Mouse (Mus musculus): ENCODE results near the gene Hoxc6. TPM values are rescaled to one million over a fixed set of nuclear protein-coding genes. Genes with fewer than 3 reads are reported as not detected.

The Hoxc6 gene
- polyA plus RNA-seq, 1 experiment from 2014 or later, result not detected

DNA sequence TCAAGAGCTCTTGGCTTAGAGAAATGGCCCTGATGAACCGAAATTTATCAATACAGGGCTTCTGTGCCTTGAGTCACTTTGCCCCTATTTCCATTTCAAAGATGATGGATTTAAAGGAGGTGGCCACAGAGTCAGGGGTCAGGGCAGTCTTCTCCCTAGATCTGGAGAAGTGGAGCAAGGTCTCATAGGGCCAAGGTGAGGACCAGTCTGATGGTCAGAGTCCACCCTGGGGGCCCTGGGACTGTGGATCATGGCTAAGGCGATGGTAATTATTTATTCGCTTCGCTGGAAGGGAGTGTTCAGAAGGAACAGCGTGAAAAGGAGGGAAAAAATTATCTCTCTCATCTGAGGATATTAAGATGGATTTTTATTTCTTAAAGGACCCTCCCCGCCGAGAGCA, 23.0 kb upstream of the Hoxc6 start:
- peaks cover 98% of the 10 kb centered on the region for H3K27me3 ChIP-seq (ENCODE audit: insufficient read depth, low read length)
- H3K9ac ChIP-seq (replicated peaks), result no peak overlapping the region
- 13% methylated on average over 7 of the region's 7 CpGs for WGBS (ENCODE audit: insufficient replicate concordance)
- no peak for DNase-seq
- no peak for TF ChIP-seq CTCF (IDR thresholded peaks at IDR 0.05; ENCODE audit: low read depth)
- ATAC-seq, result no peak
- no peak overlapping the region for H3K4me3 ChIP-seq (ENCODE audit: low read depth, low read length)
- no peaks in the 10 kb centered on the region for H3K9me3 ChIP-seq (ENCODE audit: low read length)
- no peak overlapping the region for H3K4me2 ChIP-seq (ENCODE audit: low read depth, low read length)
- no peak overlapping the region for H3K27ac ChIP-seq (ENCODE audit: low read depth)
- peaks cover 8% of the 10 kb centered on the region for H3K4me1 ChIP-seq (ENCODE audit: insufficient read depth)
- no peaks in the 10 kb centered on the region for H3K36me3 ChIP-seq (replicated peaks; ENCODE audit: insufficient read depth, low read length)

DNA sequence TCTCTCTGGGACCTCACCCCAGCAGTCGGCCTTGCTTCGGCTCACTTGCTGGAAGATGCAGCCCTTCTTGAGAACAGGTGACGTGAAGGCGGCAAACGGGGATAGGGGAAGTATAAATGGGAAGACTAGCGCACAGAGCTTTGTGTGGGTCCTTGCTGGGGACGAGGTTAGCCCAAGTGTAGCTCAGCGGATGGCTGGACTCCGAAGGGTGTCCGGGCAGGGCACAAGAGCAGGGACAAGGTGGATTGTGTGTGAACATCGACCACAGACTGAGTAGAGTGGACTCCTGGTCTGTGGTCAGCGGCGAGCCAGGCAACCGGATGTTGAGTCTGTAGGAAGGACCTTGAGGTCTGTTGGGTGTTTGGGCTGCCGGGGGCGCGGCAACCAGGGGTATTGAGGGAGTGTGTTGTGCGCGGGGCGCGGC, 22.4 kb upstream of the Hoxc6 start:
- H3K9ac ChIP-seq (replicated peaks), result no peak overlapping the region
- no peak for TF ChIP-seq CTCF (IDR thresholded peaks at IDR 0.05; ENCODE audit: low read depth)
- no peak for TF ChIP-seq EP300 (IDR thresholded peaks at IDR 0.05; ENCODE audit: low read depth)
- peaks cover 98% of the 10 kb centered on the region for H3K27me3 ChIP-seq (ENCODE audit: insufficient read depth, low read length)
- 2% methylated on average over 21 of the region's 21 CpGs for WGBS (ENCODE audit: insufficient replicate concordance)
- no peaks in the 10 kb centered on the region for H3K36me3 ChIP-seq (replicated peaks; ENCODE audit: insufficient read depth, low read length)
- ATAC-seq (no peak), DNase-seq (no peak)
- peaks cover 8% of the 10 kb centered on the region for H3K4me1 ChIP-seq (ENCODE audit: insufficient read depth)
- H3K4me2 ChIP-seq (ENCODE audit: low read depth, low read length), result no peak overlapping the region
- no peaks in the 10 kb centered on the region for H3K9me3 ChIP-seq (ENCODE audit: low read length)
- no peak overlapping the region for H3K4me3 ChIP-seq (ENCODE audit: low read depth, low read length)
- H3K27ac ChIP-seq (ENCODE audit: low read depth), result no peak overlapping the region

DNA sequence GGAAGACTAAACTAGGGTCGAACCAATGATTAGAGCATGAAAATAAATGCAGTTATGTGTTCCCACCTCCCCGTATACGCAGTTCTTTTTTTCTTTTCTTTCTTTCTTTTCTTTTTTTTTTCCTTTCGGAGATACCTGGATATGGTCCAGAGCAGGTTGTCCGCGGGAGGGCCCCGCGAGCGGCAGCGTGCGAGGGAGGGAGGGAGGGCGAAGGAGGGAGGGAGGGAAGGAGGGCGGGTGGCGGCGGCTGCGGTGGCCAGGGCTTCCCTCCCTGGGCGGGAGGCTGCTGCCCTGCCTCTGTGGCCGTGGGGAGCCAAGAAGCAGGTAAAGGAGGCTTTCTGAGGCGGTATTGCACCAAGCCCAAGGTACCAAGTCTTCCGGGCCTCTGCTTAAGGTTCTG, 21.9 kb upstream of the Hoxc6 start, which contains the start of gene Hoxc9:
TSS of gene Hoxc9 (plus strand) at position 269 of the 400 bp plus-strand sequence.
- peak within 1 kb of the TSS; percentile 39 for H3K4me3 ChIP-seq (ENCODE audit: low read depth, low read length)
- ATAC-seq (no peak), DNase-seq (no peak)
- H3K4me1 ChIP-seq (ENCODE audit: insufficient read depth), result peaks cover 8% of the 10 kb centered on the region
- H3K27ac ChIP-seq (ENCODE audit: low read depth), result no peak within 1 kb of the TSS
- WGBS (ENCODE audit: insufficient replicate concordance), result 1% methylated on average over 9 of the region's 20 CpGs
- peak within 1 kb of the TSS; percentile 52 for H3K4me2 ChIP-seq (ENCODE audit: low read depth, low read length)
- TF ChIP-seq CTCF (IDR thresholded peaks at IDR 0.05; ENCODE audit: low read depth) (no peak), EP300 (IDR thresholded peaks at IDR 0.05; ENCODE audit: low read depth) (no peak)
- H3K9me3 ChIP-seq (ENCODE audit: low read length), result no peaks in the 10 kb centered on the region
- peaks cover 98% of the 10 kb centered on the region for H3K27me3 ChIP-seq (ENCODE audit: insufficient read depth, low read length)
- no peaks in the 10 kb centered on the region for H3K36me3 ChIP-seq (replicated peaks; ENCODE audit: insufficient read depth, low read length)
- no peak within 1 kb of the TSS for H3K9ac ChIP-seq (replicated peaks)

DNA sequence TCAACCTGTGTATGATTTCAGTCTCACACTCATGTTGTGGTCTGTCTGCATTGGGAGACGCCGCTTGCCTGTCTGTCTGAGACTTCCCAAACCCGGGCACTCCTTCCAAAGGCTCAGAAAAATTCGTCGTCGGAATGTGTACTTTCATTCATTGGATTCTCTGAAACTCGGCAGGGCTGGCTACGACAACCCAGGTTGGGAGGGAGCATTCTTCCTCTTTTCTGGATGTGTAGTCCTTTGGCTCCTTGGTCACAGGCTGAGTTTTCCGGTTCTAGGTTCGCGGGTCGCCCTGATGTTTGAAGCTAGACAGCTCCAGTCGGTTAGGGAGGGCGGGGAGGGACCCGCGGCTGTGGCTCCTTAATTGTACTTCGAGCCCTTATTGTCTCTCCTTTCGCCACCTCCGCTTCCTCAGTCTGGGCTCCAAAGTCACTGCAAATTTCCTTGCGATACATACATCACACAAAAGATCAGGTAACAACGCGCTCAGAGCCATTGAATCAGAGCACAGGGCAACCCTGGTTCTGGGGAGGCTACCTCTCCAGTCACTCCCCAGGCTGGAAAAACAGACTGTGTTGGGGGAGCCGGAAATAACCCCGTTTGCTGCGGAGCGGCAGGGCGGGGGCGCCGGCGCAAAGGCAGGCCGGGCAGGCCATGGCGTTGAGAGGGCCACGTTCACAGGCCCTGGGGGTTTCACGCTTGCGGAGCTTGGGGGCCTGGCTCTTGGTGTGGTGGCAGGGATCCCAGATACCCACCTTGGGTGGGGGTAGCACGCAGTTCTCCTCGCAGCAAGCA, 21.2 kb upstream of the Hoxc6 start:
- ATAC-seq (no peak), DNase-seq (no peak)
- TF ChIP-seq CTCF (IDR thresholded peaks at IDR 0.05; ENCODE audit: low read depth) (no peak), EP300 (IDR thresholded peaks at IDR 0.05; ENCODE audit: low read depth) (no peak)
- 3% methylated on average over 37 of the region's 37 CpGs for WGBS (ENCODE audit: insufficient replicate concordance)
- no peaks in the 10 kb centered on the region for H3K9me3 ChIP-seq (ENCODE audit: low read length)
- peaks cover 12% of the 10 kb centered on the region for H3K4me1 ChIP-seq (ENCODE audit: insufficient read depth)
- H3K9ac ChIP-seq (replicated peaks), result no peak overlapping the region
- H3K27ac ChIP-seq (ENCODE audit: low read depth), result no peak overlapping the region
- H3K4me2 ChIP-seq (ENCODE audit: low read depth, low read length), result peak overlapping the region; percentile 52
- H3K36me3 ChIP-seq (replicated peaks; ENCODE audit: insufficient read depth, low read length), result no peaks in the 10 kb centered on the region
- H3K4me3 ChIP-seq (ENCODE audit: low read depth, low read length), result peak overlapping the region; percentile 39
- peaks cover 98% of the 10 kb centered on the region for H3K27me3 ChIP-seq (ENCODE audit: insufficient read depth, low read length)

DNA sequence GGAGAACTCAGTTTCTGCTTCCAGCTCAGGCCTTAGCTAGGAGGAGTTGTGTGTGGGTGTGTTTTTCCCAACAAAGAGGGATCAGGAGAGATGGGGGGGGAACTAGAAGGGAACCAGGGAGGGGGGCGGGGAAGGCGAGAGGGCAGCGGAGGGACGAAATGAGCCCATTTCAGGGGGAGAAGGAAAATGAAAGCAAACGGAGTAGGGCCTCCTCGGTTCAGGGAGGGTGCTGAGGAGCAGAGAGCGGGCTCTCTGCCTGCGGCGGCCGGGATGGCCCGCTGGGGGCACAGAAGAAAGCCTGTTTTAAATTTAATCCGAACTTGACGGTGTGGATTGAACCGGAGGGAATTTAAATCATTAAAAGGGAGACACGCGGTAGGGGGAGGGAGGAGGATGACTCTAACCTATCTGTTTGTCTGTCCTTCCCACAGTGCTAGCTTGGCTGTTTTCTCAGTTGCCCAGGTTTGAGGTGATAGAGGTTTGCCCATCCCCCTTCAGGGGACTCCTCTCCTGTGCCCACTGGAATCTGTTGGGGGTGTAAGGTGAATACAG, 20.6 kb upstream of the Hoxc6 start:
- peak overlapping the region; percentile 39 for H3K4me3 ChIP-seq (ENCODE audit: low read depth, low read length)
- WGBS (ENCODE audit: insufficient replicate concordance), result 5% methylated on average over 16 of the region's 16 CpGs
- TF ChIP-seq EP300 (IDR thresholded peaks at IDR 0.05; ENCODE audit: low read depth) (no peak), CTCF (IDR thresholded peaks at IDR 0.05; ENCODE audit: low read depth) (no peak)
- no peak for DNase-seq
- no peaks in the 10 kb centered on the region for H3K36me3 ChIP-seq (replicated peaks; ENCODE audit: insufficient read depth, low read length)
- H3K27me3 ChIP-seq (ENCODE audit: insufficient read depth, low read length), result peaks cover 98% of the 10 kb centered on the region
- no peaks in the 10 kb centered on the region for H3K9me3 ChIP-seq (ENCODE audit: low read length)
- peaks cover 13% of the 10 kb centered on the region for H3K4me1 ChIP-seq (ENCODE audit: insufficient read depth)
- no peak for ATAC-seq
- no peak overlapping the region for H3K27ac ChIP-seq (ENCODE audit: low read depth)
- H3K4me2 ChIP-seq (ENCODE audit: low read depth, low read length), result peak overlapping the region; percentile 52
- no peak overlapping the region for H3K9ac ChIP-seq (replicated peaks)

DNA sequence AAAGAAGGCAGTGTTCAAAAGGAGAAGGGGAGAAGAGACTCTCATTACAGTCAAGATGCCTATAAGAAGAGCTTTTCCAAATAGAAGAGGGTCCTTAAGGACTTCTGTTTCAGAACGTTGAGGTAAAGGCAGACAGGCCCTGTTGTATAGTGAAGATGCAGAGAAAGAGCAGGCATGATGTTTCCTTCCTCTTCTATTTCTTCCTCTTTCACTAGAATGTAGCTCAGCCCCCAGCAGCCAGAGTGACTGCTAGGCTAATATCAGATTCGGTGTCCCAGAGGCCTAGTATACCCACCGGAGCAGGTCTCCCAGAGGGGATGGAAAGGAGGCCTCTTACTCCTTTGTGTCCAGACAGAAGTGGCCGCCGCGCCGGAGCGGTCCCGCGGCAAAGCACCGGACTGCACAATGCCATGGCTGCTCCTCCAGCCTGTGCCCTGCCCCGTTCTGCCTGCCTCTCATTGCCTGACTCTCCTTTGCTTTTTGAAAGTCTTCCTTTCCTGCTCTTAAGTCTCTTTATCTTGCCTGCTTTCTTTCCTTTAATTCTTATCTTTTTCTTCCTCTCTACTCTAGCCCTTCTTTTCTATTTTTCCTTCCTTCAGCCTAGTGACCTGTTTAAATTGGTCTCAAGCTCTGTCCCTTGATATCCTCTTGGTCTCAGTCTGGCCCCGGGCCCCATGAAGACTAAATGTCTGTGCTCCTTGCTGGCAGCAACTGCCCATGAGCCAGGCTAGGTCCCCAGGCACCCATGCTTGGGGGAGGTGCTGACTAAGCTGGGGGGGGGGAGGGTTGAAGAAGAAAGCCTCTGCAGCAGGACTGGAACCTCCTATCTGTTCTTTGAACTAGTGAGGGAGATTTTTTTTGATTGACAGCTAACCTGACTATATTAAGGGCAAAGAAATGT, 19.2 kb upstream of the Hoxc6 start:
- H3K36me3 ChIP-seq (replicated peaks; ENCODE audit: insufficient read depth, low read length), result no peaks in the 10 kb centered on the region
- 5% methylated on average over 13 of the region's 13 CpGs for WGBS (ENCODE audit: insufficient replicate concordance)
- no peak for DNase-seq
- H3K4me3 ChIP-seq (ENCODE audit: low read depth, low read length), result no peak overlapping the region
- H3K4me1 ChIP-seq (ENCODE audit: insufficient read depth), result peaks cover 13% of the 10 kb centered on the region
- H3K9ac ChIP-seq (replicated peaks), result no peak overlapping the region
- no peak for ATAC-seq
- no peaks in the 10 kb centered on the region for H3K9me3 ChIP-seq (ENCODE audit: low read length)
- H3K27me3 ChIP-seq (ENCODE audit: insufficient read depth, low read length), result peaks cover 98% of the 10 kb centered on the region
- TF ChIP-seq EP300 (IDR thresholded peaks at IDR 0.05; ENCODE audit: low read depth) (no peak), CTCF (IDR thresholded peaks at IDR 0.05; ENCODE audit: low read depth) (no peak)
- H3K4me2 ChIP-seq (ENCODE audit: low read depth, low read length), result no peak overlapping the region
- H3K27ac ChIP-seq (ENCODE audit: low read depth), result no peak overlapping the region

Measured in liver, postnatal 0 days (tissue).